ENCODE assay signal across 40 mouse cellular contexts in genomic region chr2:110719051-110719450, GRCm38 (mm10). TPM values are rescaled to one million over a fixed set of nuclear protein-coding genes. Genes with fewer than 3 reads are reported as not detected.
DNase-seq lines count a peak whose midpoint lies in the region; ATAC-seq and TF ChIP-seq lines count a peak whose summit lies in the region.
"Had no signal": no experiment of that assay in that cellular context is flagged by ENCODE, and none has a peak within 500 bp of the region (broad histone marks: within the 10 kb centered on the region; RNA-seq: fewer than 3 reads in every experiment).

No protein-coding gene starts in this region.

- H3K4me3 ChIP-seq in left cerebral cortex, adult 2 months = no peak overlapping the region
- no peak overlapping the region for H3K4me3 ChIP-seq in forebrain, postnatal 0 days (ENCODE audit: low read depth, low read length)
- H3K4me3 ChIP-seq: embryonic facial prominence, embryonic 12.5 days; heart, embryonic 10.5 days; heart, embryonic 15.5 days; limb, embryonic 12.5 days; liver, embryonic 15.5 days; lung, embryonic 15.5 days; midbrain, embryonic 10.5 days; midbrain, embryonic 15.5 days; neural tube, embryonic 15.5 days had no signal

- peak overlapping the region; percentile 37; the same call in 1 of the 2 replicates for H3K27ac ChIP-seq in left cerebral cortex, adult 2 months
- no peak overlapping the region for H3K27ac ChIP-seq in forebrain, postnatal 0 days (ENCODE audit: low read depth, low read length)
- H3K27ac ChIP-seq: embryonic facial prominence, embryonic 12.5 days; heart, embryonic 10.5 days; heart, embryonic 15.5 days; limb, embryonic 12.5 days; liver, embryonic 15.5 days; lung, embryonic 15.5 days; midbrain, embryonic 10.5 days; midbrain, embryonic 15.5 days; neural tube, embryonic 15.5 days had no signal

- peak; percentile 95 for ATAC-seq in frontal cortex, adult (ENCODE audit: low TSS enrichment)
- no peak for ATAC-seq in erythroid progenitor cell, adult 5-6 weeks (replicated peaks; ENCODE audit: low FRiP score, poor library complexity, severe bottlenecking)
- no peak for ATAC-seq in forebrain, postnatal 0 days
- ATAC-seq: hindbrain, embryonic 16.5 days; midbrain, embryonic 15.5 days had no signal

- H3K27me3 ChIP-seq in forebrain, postnatal 0 days (ENCODE audit: insufficient read depth, low read length) = no peaks in the 10 kb centered on the region
- H3K27me3 ChIP-seq: CH12.LX; embryonic facial prominence, embryonic 12.5 days; heart, embryonic 15.5 days; limb, embryonic 12.5 days; liver, embryonic 15.5 days; lung, embryonic 15.5 days; midbrain, embryonic 15.5 days; neural tube, embryonic 15.5 days had no signal

- intact Hi-C loops in left cerebral cortex, adult 2 months (cut with DNase I) = loop anchor here (1.0 kb wide), 1 partner anchor 9 kb away; no protein-coding TSS in a partner anchor
- intact Hi-C loops in left cerebral cortex, postnatal 25 days (cut with DNase I) = no loop called here

- no peak overlapping the region for H3K4me2 ChIP-seq in forebrain, postnatal 0 days (ENCODE audit: low read depth)
- H3K4me2 ChIP-seq: embryonic facial prominence, embryonic 12.5 days; heart, embryonic 15.5 days; limb, embryonic 12.5 days; liver, embryonic 15.5 days; lung, embryonic 15.5 days; midbrain, embryonic 15.5 days; neural tube, embryonic 15.5 days had no signal

- no peak for DNase-seq in frontal cortex, postnatal 25 days (ENCODE audit: low spot score in 2 of 2)
- DNase-seq in left cerebral cortex, adult 2 months (ENCODE audit: extremely low spot score in 1 of 2, low spot score in 2 of 2) = no peak
- no peak for DNase-seq in left cerebral cortex, adult 11 months (ENCODE audit: low spot score)
- peak; percentile 67 for DNase-seq in Muller cell, postnatal 12 days (ENCODE audit: inconsistent ontology term)
- peak; percentile 34 to 86 for DNase-seq in left cerebral cortex, postnatal 25 days (ENCODE audit: low spot score in 2 of 2)
- no peak for DNase-seq in forebrain, postnatal 0 days
- DNase-seq: adrenal gland, postnatal 10 days; cerebellum, adult 11-12 months; cerebellum, adult 9-11 months; embryo, embryonic 11 days; gastrocnemius, postnatal 14 days; kidney, adult 18-20 months; kidney, postnatal 36 days; layer of hippocampus, postnatal 36 days; retina, postnatal 1 day; spleen, adult 18-20 months; thymus, adult 18-20 months; thymus, postnatal 25 days had no signal

- no peak for TF ChIP-seq CTCF in left cerebral cortex, adult 2 months (IDR thresholded peaks at IDR 0.05)
- no peak for TF ChIP-seq CTCF in forebrain, postnatal 0 days (IDR thresholded peaks at IDR 0.05; ENCODE audit: low read depth)

- no peak overlapping the region for H3K9ac ChIP-seq in forebrain, postnatal 0 days
- H3K9ac ChIP-seq: embryonic facial prominence, embryonic 12.5 days; heart, embryonic 15.5 days; limb, embryonic 12.5 days; liver, embryonic 15.5 days; lung, embryonic 15.5 days; midbrain, embryonic 15.5 days; neural tube, embryonic 15.5 days had no signal

- H3K9me3 ChIP-seq in forebrain, postnatal 0 days (ENCODE audit: low read length) = no peaks in the 10 kb centered on the region
- H3K9me3 ChIP-seq: embryonic facial prominence, embryonic 12.5 days; heart, embryonic 10.5 days; heart, embryonic 15.5 days; limb, embryonic 12.5 days; liver, embryonic 15.5 days; lung, embryonic 15.5 days; midbrain, embryonic 10.5 days; midbrain, embryonic 15.5 days; neural tube, embryonic 15.5 days had no signal

- H3K36me3 ChIP-seq in forebrain, postnatal 0 days (ENCODE audit: insufficient read depth) = no peaks in the 10 kb centered on the region
- H3K36me3 ChIP-seq: embryonic facial prominence, embryonic 12.5 days; heart, embryonic 10.5 days; heart, embryonic 15.5 days; limb, embryonic 12.5 days; liver, embryonic 15.5 days; lung, embryonic 15.5 days; midbrain, embryonic 10.5 days; midbrain, embryonic 15.5 days; neural tube, embryonic 15.5 days had no signal

- no peaks in the 10 kb centered on the region for H3K4me1 ChIP-seq in forebrain, postnatal 0 days (ENCODE audit: insufficient read depth)
- H3K4me1 ChIP-seq: embryonic facial prominence, embryonic 12.5 days; heart, embryonic 10.5 days; heart, embryonic 15.5 days; limb, embryonic 12.5 days; liver, embryonic 15.5 days; lung, embryonic 15.5 days; midbrain, embryonic 10.5 days; midbrain, embryonic 15.5 days; neural tube, embryonic 15.5 days had no signal

RNA-seq across cellular contexts. Expression of gene Muc15, which starts 2.1 kb away (rescaled TPM):
- total RNA-seq in left cerebral cortex, adult 2 months (2021) = under 1 TPM; 0.11 to 0.12 TPM
- total RNA-seq in left cerebral cortex, postnatal 25 days (2021) = under 1 TPM; 0.23 to 0.30 TPM
- not detected in 2 replicates for total RNA-seq in erythroid progenitor cell, adult 5-6 weeks (2015; ENCODE audit: low replicate concordance)
- total RNA-seq in erythroid progenitor cell, adult 5-6 weeks (2017; ENCODE audit: low replicate concordance) = not detected in 2 replicates
- 0.10 and 0.31 TPM in 2 replicates for total RNA-seq in forebrain, postnatal 0 days (2014; rRNA removed)
- polyA plus RNA-seq in forebrain, postnatal 0 days (2015; fragmentation: Nextera tagmentation; extraction: Ambion mirVana) = 0.19 and 0.46 TPM in 2 replicates
- total RNA-seq: adrenal gland, postnatal 10 days; CH12.LX; ES-E14; gastrocnemius, postnatal 14 days; granulocyte monocyte progenitor cell, adult 5-6 weeks; heart, postnatal 25 days; layer of hippocampus, adult 8-10 months; layer of hippocampus, postnatal 36 days; liver, adult 2 months; megakaryocyte progenitor cell, adult 5-6 weeks had no signal
- polyA plus RNA-seq: C2C12; heart, embryonic 10.5 days; intestine, embryonic 14.5 days; kidney, embryonic 16.5 days; liver, adult 2 months; liver, embryonic 15.5 days; lung, embryonic 15.5 days had no signal

Comparison
In these comparisons a context has a peak if more than half of its experiments do, and no peak if none do; other contexts are left out.
1. DNase-seq: peak in Muller cell, postnatal 12 days (single experiment) and left cerebral cortex, postnatal 25 days (2 of 2); none in frontal cortex, postnatal 25 days (0 of 2), left cerebral cortex, adult 2 months (0 of 2), left cerebral cortex, adult 11 months (single experiment) and forebrain, postnatal 0 days (single experiment).